Mouse (Mus musculus) testis, adult 2 months (tissue): ENCODE measurements around the gene Slitrk1. TPM values are rescaled to one million over a fixed set of nuclear protein-coding genes. Genes with fewer than 3 reads are reported as not detected.

Experiments
- H3K27ac ChIP-seq: fragments of 200-500 bp; 2 replicates; pipeline ENCODE4 v1.5.1; 2012; ENCODE audit warnings: low read depth, low read length; ENCODE audit not compliant: control insufficient read depth, insufficient read depth
- H3K27me3 ChIP-seq: fragments of 200-500 bp; 2 replicates; pipeline ENCODE4 v1.6.1; 2012; ENCODE audit warnings: mild to moderate bottlenecking, low read length, moderate library complexity; ENCODE audit not compliant: control insufficient read depth, insufficient read depth
- H3K36me3 ChIP-seq: fragments of 200-500 bp; 2 replicates; pipeline ENCODE4 v1.6.1; 2012; ENCODE audit warnings: mild to moderate bottlenecking, low read length; ENCODE audit not compliant: control insufficient read depth, insufficient read depth
- H3K4me1 ChIP-seq: fragments of 200-500 bp; 2 replicates; pipeline ENCODE4 v1.6.1; 2012; ENCODE audit warnings: low read length; ENCODE audit not compliant: control insufficient read depth, insufficient read depth
- H3K4me3 ChIP-seq: fragments of 200-500 bp; 2 replicates; pipeline ENCODE4 v1.5.1; 2012; ENCODE audit warnings: low read depth, mild to moderate bottlenecking, low read length, moderate library complexity, mixed read lengths; ENCODE audit not compliant: control insufficient read depth
- CTCF ChIP-seq: fragments of 200-500 bp; IDR thresholded peaks from 2 replicates; pipeline ENCODE4 v1.5.1; 2012; ENCODE audit warnings: low read depth, mild to moderate bottlenecking, inconsistent platforms, low read length, moderate library complexity; ENCODE audit not compliant: control insufficient read depth, insufficient read depth, insufficient replicate concordance
- POLR2A ChIP-seq: fragments of 200-500 bp; IDR thresholded peaks from 2 replicates; pipeline ENCODE4 v1.6.1; 2012; ENCODE audit warnings: low read depth, mild to moderate bottlenecking, inconsistent platforms, low read length, moderate library complexity; ENCODE audit not compliant: control insufficient read depth
- polyA plus RNA-seq: library from polyadenylated mRNA; depleted of rRNA; stranded (reverse); fragments of >200 nt; gene quantifications from 2 replicates; pipeline ENCODE4 v1.2.3, GENCODE M21; 2012; rRNA removed

The Slitrk1 gene
- polyA plus RNA-seq: 0.22 and 0.25 TPM in 2 replicates

DNA sequence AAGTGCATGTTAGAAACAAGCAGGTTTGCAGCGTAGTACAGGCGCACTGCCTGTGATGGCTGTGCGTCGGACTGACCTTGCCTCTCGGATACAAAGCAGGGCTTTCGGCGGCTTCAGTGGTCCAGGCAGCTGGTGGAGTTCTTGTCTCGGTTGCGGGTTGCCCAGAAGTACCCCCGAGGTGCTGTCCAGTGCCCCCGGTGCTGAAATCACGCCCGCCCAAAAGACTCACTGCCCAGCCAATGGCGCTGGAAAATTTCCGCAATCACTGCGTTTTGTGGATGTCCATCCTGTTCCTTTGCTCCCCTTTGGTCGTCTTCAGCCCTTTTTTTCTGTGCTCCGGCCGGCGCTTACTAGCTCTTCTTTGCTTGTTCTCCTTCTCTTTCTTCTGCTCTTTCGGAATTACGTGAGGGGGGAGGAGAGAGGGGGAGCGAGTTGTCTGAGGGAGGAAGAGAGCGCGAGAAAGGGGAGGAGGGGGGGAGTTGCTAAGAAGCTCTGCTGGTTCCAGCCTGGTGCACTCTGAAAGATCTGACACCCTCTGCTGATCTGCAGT lies at the start of gene Slitrk1:
Gene Slitrk1 (minus strand): TSS at position 445 of the 550 bp plus-strand sequence.
- Histone ChIP-seq H3K36me3 (no peaks in the 10 kb centered on the region), H3K4me3 (no peak within 1 kb of the TSS), H3K4me1 (peaks cover 12% of the 10 kb centered on the region), H3K27ac (no peak within 1 kb of the TSS), H3K27me3 (peaks cover 3% of the 10 kb centered on the region; the same call in 1 of the 2 replicates)
- no peak for TF ChIP-seq POLR2A
- no peak for TF ChIP-seq CTCF

DNA sequence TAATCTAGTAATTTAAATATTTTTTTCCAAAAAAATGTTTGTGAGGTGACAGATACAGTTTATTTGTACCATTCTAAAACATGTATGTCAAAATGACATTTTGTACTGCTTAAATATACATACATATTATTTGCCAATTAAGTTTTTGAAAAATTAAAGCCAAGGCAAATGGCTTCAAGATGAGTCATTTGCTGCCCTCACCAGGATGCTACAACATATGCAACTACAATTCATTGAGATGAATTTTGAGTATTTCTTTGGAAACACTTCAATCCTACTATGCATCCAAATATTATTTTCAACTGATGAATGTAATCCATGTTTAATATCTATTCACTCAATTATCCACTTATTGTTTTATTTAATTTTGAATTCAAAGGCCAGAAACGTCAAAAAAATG lies 21.8 kb upstream of the Slitrk1 start:
- no peak overlapping the region for H3K4me3 ChIP-seq
- H3K36me3 ChIP-seq: no peaks in the 10 kb centered on the region
- no peaks in the 10 kb centered on the region for H3K4me1 ChIP-seq
- TF ChIP-seq POLR2A: no peak
- no peak for TF ChIP-seq CTCF
- H3K27ac ChIP-seq: no peak overlapping the region
- no peaks in the 10 kb centered on the region for H3K27me3 ChIP-seq

DNA sequence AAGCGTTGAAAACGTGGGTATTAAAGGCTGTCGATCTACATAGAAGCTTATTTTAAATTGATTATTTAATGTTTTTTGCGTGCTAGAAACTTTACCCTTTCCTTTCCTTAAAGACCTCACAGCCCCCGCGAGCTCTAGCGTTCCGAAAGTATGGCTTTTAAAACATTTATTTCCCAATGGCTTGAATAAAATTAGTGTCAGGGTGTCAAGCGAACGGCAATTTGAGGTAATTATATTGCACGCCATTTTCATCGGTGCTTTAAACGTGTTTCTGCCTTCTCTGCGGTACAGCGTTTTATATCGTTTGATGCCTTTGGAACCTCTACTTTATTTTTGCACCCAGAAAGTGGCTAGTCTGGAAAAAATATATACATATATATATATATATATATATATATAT lies 378 bp upstream of the Slitrk1 start:
- no peak overlapping the region for H3K27ac ChIP-seq
- peaks cover 12% of the 10 kb centered on the region for H3K4me1 ChIP-seq
- no peak overlapping the region for H3K4me3 ChIP-seq
- TF ChIP-seq POLR2A: no peak
- no peak for TF ChIP-seq CTCF
- H3K27me3 ChIP-seq: peaks cover 3% of the 10 kb centered on the region; the same call in 1 of the 2 replicates
- H3K36me3 ChIP-seq: no peaks in the 10 kb centered on the region

DNA sequence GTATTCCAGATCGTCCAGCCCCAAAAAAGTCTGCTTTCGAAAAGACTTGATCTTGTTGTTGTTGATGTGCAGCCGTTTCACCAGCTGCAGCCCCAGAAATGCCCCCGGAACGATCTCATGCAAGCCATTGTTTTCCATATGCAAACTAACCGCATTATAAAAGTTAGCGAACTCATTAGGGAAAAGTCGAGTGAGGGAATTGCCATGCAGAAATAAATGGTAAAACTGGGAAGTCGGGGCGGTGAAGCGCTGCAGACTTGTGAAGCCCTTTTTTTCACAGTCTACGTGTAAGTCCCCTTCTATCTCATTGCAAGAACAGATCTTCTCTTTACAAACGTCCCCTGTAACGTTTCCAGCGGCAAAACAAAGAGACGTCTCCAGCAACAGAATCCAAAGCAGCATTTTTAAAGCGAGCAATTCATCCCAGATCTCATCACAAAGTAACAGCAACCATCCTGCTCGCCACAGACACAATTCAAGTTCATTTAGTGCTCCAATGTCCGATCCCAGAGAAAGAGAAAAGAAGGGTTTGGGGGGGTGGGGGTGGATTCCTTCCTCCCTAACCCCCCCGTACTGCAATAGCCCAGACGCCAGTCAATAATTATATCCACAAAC lies 975 bp downstream of the Slitrk1 start:
- Histone ChIP-seq H3K27me3 (peaks cover 3% of the 10 kb centered on the region; the same call in 1 of the 2 replicates), H3K4me1 (peaks cover 12% of the 10 kb centered on the region), H3K4me3 (no peak overlapping the region), H3K27ac (no peak overlapping the region), H3K36me3 (no peaks in the 10 kb centered on the region)
- TF ChIP-seq POLR2A (no peak), CTCF (no peak)

DNA sequence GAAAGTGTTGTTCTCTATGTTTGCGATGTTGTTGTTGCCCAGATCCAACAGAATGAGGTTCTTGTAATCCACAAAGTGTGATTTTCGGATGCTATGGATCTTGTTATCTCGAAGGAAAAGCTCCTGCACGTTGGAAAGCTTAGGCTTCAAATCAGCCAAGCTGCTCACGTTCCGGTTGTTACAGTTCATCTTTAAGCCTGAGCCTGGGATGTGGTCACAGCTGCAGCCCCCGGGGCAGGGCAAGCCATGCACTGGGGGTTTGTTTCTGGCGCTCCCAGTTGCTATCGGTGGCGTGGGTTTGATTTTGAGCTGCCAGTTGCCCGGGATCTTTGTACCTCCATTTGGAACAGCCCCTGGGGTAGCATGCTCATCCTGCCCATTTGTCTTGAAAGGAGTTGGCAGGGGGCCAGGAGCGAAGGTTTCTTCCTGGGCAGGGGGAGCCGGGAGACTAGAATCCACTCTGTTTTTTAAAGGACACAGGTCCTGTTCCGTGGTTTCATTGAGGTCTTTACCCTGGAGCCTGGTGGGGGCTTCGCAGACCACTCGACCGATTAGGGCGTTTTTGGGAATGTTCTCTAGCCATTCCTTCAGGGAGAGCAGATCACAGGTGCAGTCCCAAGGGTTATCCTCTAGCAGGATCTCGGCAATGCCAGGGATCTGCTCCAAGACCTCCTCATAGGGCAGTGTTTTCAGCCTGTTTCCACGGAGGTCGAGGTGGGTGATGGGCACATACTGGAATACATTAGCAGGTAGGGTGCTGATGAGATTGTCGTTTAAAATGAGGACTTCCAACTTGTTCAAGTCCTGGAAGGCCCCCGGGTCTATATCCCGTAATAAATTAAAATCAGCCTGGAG lies 1.7 kb downstream of the Slitrk1 start:
- Histone ChIP-seq H3K4me3 (no peak overlapping the region), H3K36me3 (no peaks in the 10 kb centered on the region), H3K27ac (no peak overlapping the region), H3K27me3 (peaks cover 3% of the 10 kb centered on the region; the same call in 1 of the 2 replicates), H3K4me1 (peaks cover 12% of the 10 kb centered on the region)
- TF ChIP-seq POLR2A: no peak
- no peak for TF ChIP-seq CTCF

DNA sequence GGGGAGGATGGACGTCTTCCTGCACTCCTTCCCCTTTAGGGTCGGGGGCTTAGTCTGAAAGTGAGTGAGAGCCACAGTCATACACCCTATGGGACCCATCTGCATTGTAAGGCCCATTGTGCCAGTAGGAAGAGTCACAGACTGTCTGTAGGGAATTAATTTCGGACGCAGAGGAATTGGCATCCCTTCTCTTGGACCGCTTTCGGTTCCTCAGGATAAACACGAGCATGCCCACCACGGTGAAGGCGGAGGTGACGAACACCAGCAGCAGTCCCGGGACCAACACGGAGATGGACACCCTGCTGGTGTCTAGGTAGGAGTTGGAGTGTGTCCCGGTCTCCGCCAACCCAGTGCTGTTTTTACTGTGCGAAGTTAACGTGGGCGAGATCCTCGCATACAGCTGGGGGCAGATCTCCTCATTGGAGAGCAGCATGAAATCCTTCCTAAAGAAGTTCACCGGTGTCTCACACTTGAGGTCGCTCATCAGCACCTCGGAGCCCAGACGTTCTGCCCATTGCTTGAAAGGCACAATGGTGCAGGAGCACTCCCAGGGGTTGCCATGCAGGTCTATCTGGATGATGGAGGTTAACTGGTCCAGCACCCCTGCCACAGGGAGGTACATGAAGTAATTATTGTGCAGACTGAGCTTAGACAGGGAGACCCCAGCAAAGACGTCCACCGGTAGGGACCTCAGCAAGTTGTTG lies 2.7 kb downstream of the Slitrk1 start:
- peaks cover 12% of the 10 kb centered on the region for H3K4me1 ChIP-seq
- TF ChIP-seq CTCF: no peak
- no peak for TF ChIP-seq POLR2A
- H3K36me3 ChIP-seq: no peaks in the 10 kb centered on the region
- H3K27ac ChIP-seq: no peak overlapping the region
- H3K27me3 ChIP-seq: peaks cover 3% of the 10 kb centered on the region; the same call in 1 of the 2 replicates
- no peak overlapping the region; the same call in 1 of the 2 replicates for H3K4me3 ChIP-seq
